Mouse (Mus musculus) G1E (cell line): ENCODE results near the gene Gm17662.

Experiments
- CTCF ChIP-seq: IDR thresholded peaks from 2 replicates; pipeline ENCODE4 v1.5.1; 2012; ENCODE audit warnings: low read depth, low read length, inconsistent platforms, mixed read lengths
- GATA1 ChIP-seq: IDR thresholded peaks from 2 replicates; pipeline ENCODE4 v1.6.1; 2012; ENCODE audit warnings: borderline replicate concordance, low read length, inconsistent platforms, mixed read lengths
- POLR2AphosphoS5 ChIP-seq: IDR thresholded peaks from 2 replicates; pipeline ENCODE4 v1.6.1; 2012; ENCODE audit warnings: low read depth, low read length, inconsistent platforms; ENCODE audit not compliant: insufficient replicate concordance

GRCm38 (mm10) chr4:104861241-104861640, 4.1 kb downstream of the Gm17662 start:
- TF ChIP-seq CTCF, result no peak
- TF ChIP-seq GATA1, result no peak
- TF ChIP-seq POLR2AphosphoS5, result no peak
